Mouse (Mus musculus) MEL (cell line): ENCODE results near the gene Ensa. TPM values are rescaled to one million over a fixed set of nuclear protein-coding genes. Genes with fewer than 3 reads are reported as not detected.

Experiments
- DNase-seq: peaks from one replicate; pipeline ENCODE4 v3.0.0; 2011; ENCODE audit warnings: low read depth, low spot score
- H3K27ac ChIP-seq: 2 replicates; pipeline ENCODE4 v1.5.1; 2012; ENCODE audit warnings: low read depth, mild to moderate bottlenecking, control low read depth, low read length, moderate library complexity; ENCODE audit not compliant: control insufficient read depth
- H3K27me3 ChIP-seq, 2 experiments: fragments of 150-350 bp in 1 of 2; sonication (generic) in 1 of 2; 2 replicates each; pipeline ENCODE4 v1.6.1; 2012; ENCODE audit warnings: low read length in 2 of 2, mild to moderate bottlenecking in 2 of 2, improper control_type of control experiment in 1 of 2, moderate library complexity in 1 of 2; ENCODE audit not compliant: insufficient read depth in 2 of 2, control insufficient read depth in 1 of 2
- H3K36me3 ChIP-seq, 2 experiments: 2 replicates each; pipeline ENCODE4 v1.6.1; 2012 to 2014; ENCODE audit warnings: low read length in 2 of 2, improper control_type of control experiment in 1 of 2, inconsistent platforms in 1 of 2, mild to moderate bottlenecking in 1 of 2; ENCODE audit not compliant: insufficient read depth in 2 of 2, control insufficient read depth in 1 of 2
- H3K4me1 ChIP-seq, 2 experiments: fragments of 150-350 bp in 1 of 2; sonication (generic) in 1 of 2; 2 replicates each; pipeline ENCODE4 v1.6.1; 2012; ENCODE audit warnings: low read length in 2 of 2, improper control_type of control experiment in 1 of 2, mild to moderate bottlenecking in 1 of 2; ENCODE audit not compliant: insufficient read depth in 2 of 2, control insufficient read depth in 1 of 2
- H3K4me3 ChIP-seq, 2 experiments: fragments of 150-350 bp in 1 of 2; sonication (generic) in 1 of 2; 2 replicates each; pipeline ENCODE4 v1.5.1; 2012; ENCODE audit warnings: low read depth in 2 of 2, low read length in 2 of 2, mild to moderate bottlenecking in 2 of 2, moderate library complexity in 2 of 2, control low read depth in 1 of 2, improper control_type of control experiment in 1 of 2; ENCODE audit not compliant: control insufficient read depth in 1 of 2, insufficient read depth in 1 of 2
- H3K79me2 ChIP-seq: 2 replicates; pipeline ENCODE4 v1.6.1; 2012; ENCODE audit warnings: mild to moderate bottlenecking, low read length, moderate library complexity; ENCODE audit not compliant: control insufficient read depth, poor library complexity, insufficient read depth
- H3K9ac ChIP-seq: 2 replicates; pipeline ENCODE4 v1.6.1; 2012; ENCODE audit warnings: low read depth, mild to moderate bottlenecking, control low read depth, low read length, moderate library complexity; ENCODE audit not compliant: control insufficient read depth, poor library complexity, severe bottlenecking
- H3K9me3 ChIP-seq: fragments of 150-350 bp; sonication (generic); replicated peaks from 2 replicates; pipeline ENCODE4 v1.6.1; 2012; ENCODE audit warnings: mild to moderate bottlenecking, low read length, improper control_type of control experiment, moderate library complexity; ENCODE audit not compliant: insufficient read depth
- BHLHE40 ChIP-seq: IDR thresholded peaks from 2 replicates; pipeline ENCODE4 v1.6.1; 2012; ENCODE audit warnings: low read depth, mild to moderate bottlenecking, inconsistent platforms, low read length, improper control_type of control experiment, borderline replicate concordance
- CHD2 ChIP-seq: IDR thresholded peaks from 2 replicates; pipeline ENCODE4 v1.6.1; 2011; ENCODE audit warnings: low read length, improper control_type of control experiment
- CTCF ChIP-seq, 3 experiments: IDR thresholded peaks in 2 of 3; conservative IDR thresholded peaks in 1 of 3; 2 replicates each; pipeline ENCODE4 v1.5.1; 2011 to 2012; ENCODE audit warnings: low read length in 3 of 3, low read depth in 2 of 3, mild to moderate bottlenecking in 2 of 3, improper control_type of control experiment in 1 of 3, inconsistent platforms in 1 of 3, mixed read lengths in 1 of 3, moderate library complexity in 1 of 3; ENCODE audit not compliant: control insufficient read depth in 1 of 3, insufficient read depth in 1 of 3, poor library complexity in 1 of 3, severe bottlenecking in 1 of 3
- E2F4 ChIP-seq: IDR thresholded peaks from 2 replicates; pipeline ENCODE4 v1.6.1; 2011; ENCODE audit warnings: low read depth, low read length, improper control_type of control experiment, borderline replicate concordance
- ELF1 ChIP-seq: IDR thresholded peaks from 2 replicates; pipeline ENCODE4 v1.6.1; 2014; ENCODE audit warnings: low read depth, mild to moderate bottlenecking, inconsistent platforms, low read length, improper control_type of control experiment, moderate library complexity
- EP300 ChIP-seq, 2 experiments: IDR thresholded peaks; 2 replicates each; pipeline ENCODE4 v1.6.1; 2011; ENCODE audit warnings: improper control_type of control experiment in 2 of 2, low read length in 2 of 2, low read depth in 1 of 2, mild to moderate bottlenecking in 1 of 2
- ETS1 ChIP-seq: IDR thresholded peaks from 2 replicates; pipeline ENCODE4 v1.6.1; 2012; ENCODE audit warnings: low read depth, mild to moderate bottlenecking, inconsistent platforms, low read length, improper control_type of control experiment, moderate library complexity
- GATA1 ChIP-seq: IDR thresholded peaks from 2 replicates; pipeline ENCODE4 v1.6.1; 2011; ENCODE audit warnings: low read depth, low read length, improper control_type of control experiment
- HCFC1 ChIP-seq: IDR thresholded peaks from 2 replicates; pipeline ENCODE4 v1.6.1; 2012; ENCODE audit warnings: low read depth, mild to moderate bottlenecking, inconsistent platforms, low read length, improper control_type of control experiment, moderate library complexity
- JUND ChIP-seq: IDR thresholded peaks from 2 replicates; pipeline ENCODE4 v1.6.1; 2011; ENCODE audit warnings: low read depth, mild to moderate bottlenecking, improper control_type of control experiment, low read length
- KAT2A ChIP-seq: conservative IDR thresholded peaks from 2 replicates; pipeline ENCODE4 v1.6.1; 2012; ENCODE audit warnings: low read depth, low read length, improper control_type of control experiment, inconsistent platforms
- MAX ChIP-seq: IDR thresholded peaks from 2 replicates; pipeline ENCODE4 v1.6.1; 2011; ENCODE audit warnings: low read length, improper control_type of control experiment
- MAZ ChIP-seq: IDR thresholded peaks from 2 replicates; pipeline ENCODE4 v1.6.1; 2012; ENCODE audit warnings: low read depth, mild to moderate bottlenecking, inconsistent platforms, low read length, improper control_type of control experiment
- MEF2A ChIP-seq: IDR thresholded peaks from 2 replicates; pipeline ENCODE4 v1.6.1; 2014; ENCODE audit warnings: low read depth, mild to moderate bottlenecking, inconsistent platforms, low read length, improper control_type of control experiment; ENCODE audit not compliant: poor library complexity, insufficient replicate concordance, severe bottlenecking; ENCODE audit errors: extremely low read depth
- MXI1 ChIP-seq: IDR thresholded peaks from 2 replicates; pipeline ENCODE4 v1.6.1; 2011; ENCODE audit warnings: mild to moderate bottlenecking, low read depth, low read length, improper control_type of control experiment
- MYB ChIP-seq: IDR thresholded peaks from 2 replicates; pipeline ENCODE4 v1.6.1; 2011; ENCODE audit warnings: mild to moderate bottlenecking, low read depth, low read length, improper control_type of control experiment
- MYC ChIP-seq: IDR thresholded peaks from 2 replicates; pipeline ENCODE4 v1.6.1; 2011; ENCODE audit warnings: low read depth, mild to moderate bottlenecking, low read length, improper control_type of control experiment, moderate library complexity
- NELFE ChIP-seq: IDR thresholded peaks from 2 replicates; pipeline ENCODE4 v1.6.1; 2011; ENCODE audit warnings: low read depth, low read length, improper control_type of control experiment
- NRF1 ChIP-seq: IDR thresholded peaks from 2 replicates; pipeline ENCODE4 v1.6.1; 2014; ENCODE audit warnings: low read depth, mild to moderate bottlenecking, inconsistent platforms, low read length, improper control_type of control experiment, moderate library complexity; ENCODE audit not compliant: poor library complexity, insufficient read depth, severe bottlenecking
- POLR2A ChIP-seq, 2 experiments: IDR thresholded peaks; 2 replicates each; pipeline ENCODE4 v1.6.1; 2011 to 2012; ENCODE audit warnings: low read length in 2 of 2, mild to moderate bottlenecking in 2 of 2, control low read depth in 1 of 2, improper control_type of control experiment in 1 of 2, low read depth in 1 of 2, moderate library complexity in 1 of 2; ENCODE audit not compliant: control insufficient read depth in 1 of 2, insufficient read depth in 1 of 2, poor library complexity in 1 of 2
- POLR2AphosphoS2 ChIP-seq: IDR thresholded peaks from 2 replicates; pipeline ENCODE4 v1.6.1; 2011; ENCODE audit warnings: low read length, improper control_type of control experiment
- POLR2AphosphoS5 ChIP-seq: IDR thresholded peaks from 2 replicates; pipeline ENCODE4 v1.6.1; 2012; ENCODE audit warnings: low read depth, borderline replicate concordance, mild to moderate bottlenecking, inconsistent platforms, low read length, moderate library complexity, mixed read lengths
- RCOR1 ChIP-seq: IDR thresholded peaks from 2 replicates; pipeline ENCODE4 v1.6.1; 2012; ENCODE audit warnings: low read depth, mild to moderate bottlenecking, inconsistent platforms, low read length, improper control_type of control experiment
- SIN3A ChIP-seq: IDR thresholded peaks from 2 replicates; pipeline ENCODE4 v1.6.1; 2012; ENCODE audit warnings: low read length, improper control_type of control experiment, inconsistent platforms
- SMC3 ChIP-seq: IDR thresholded peaks from 2 replicates; pipeline ENCODE4 v1.6.1; 2011; ENCODE audit warnings: low read depth, low read length, improper control_type of control experiment
- TBP ChIP-seq: IDR thresholded peaks from 2 replicates; pipeline ENCODE4 v1.8.0; 2011; ENCODE audit warnings: low read depth, low read length, improper control_type of control experiment
- TCF12 ChIP-seq: IDR thresholded peaks from 2 replicates; pipeline ENCODE4 v1.6.1; 2014; ENCODE audit warnings: low read depth, mild to moderate bottlenecking, inconsistent platforms, low read length, improper control_type of control experiment, moderate library complexity
- ZKSCAN1 ChIP-seq: IDR thresholded peaks from 2 replicates; pipeline ENCODE4 v1.6.1; 2012; ENCODE audit warnings: low read depth, mild to moderate bottlenecking, inconsistent platforms, low read length, improper control_type of control experiment, moderate library complexity
- ZMIZ1 ChIP-seq: IDR thresholded peaks from 2 replicates; pipeline ENCODE4 v1.6.1; 2012; ENCODE audit warnings: low read depth, mild to moderate bottlenecking, inconsistent platforms, low read length, improper control_type of control experiment, moderate library complexity
- polyA plus RNA-seq, 2 experiments: library from polyadenylated mRNA; stranded (reverse) in 1 of 2; unstranded in 1 of 2; fragments of >175 nt in 1 of 2; fragments of >200 nt in 1 of 2; gene quantifications; 2 replicates each; pipeline versions ENCODE4 v1.2.1 to v1.2.4; 2012; ENCODE audit warnings: low replicate concordance in 2 of 2, low read depth in 1 of 2; ENCODE audit not compliant: insufficient read length in 2 of 2, insufficient read depth in 1 of 2, missing spikeins in 1 of 2
- total RNA-seq: library from RNA; depleted of rRNA; stranded (reverse); fragments of 300-350 nt; gene quantifications from 2 replicates; pipeline ENCODE4 v1.2.3, GENCODE M21; 2012

Gene Ensa
- total and polyA plus RNA-seq, 3 experiments, result 85.2 to 90.5 TPM; not detected in 1

- DNase-seq, result peak; percentile 100
- H3K4me3 ChIP-seq, result peak within 1 kb of the TSS; percentile 76 to 83
- H3K27ac ChIP-seq, result peak within 1 kb of the TSS; percentile 74
- TF ChIP-seq NRF1, result peak; percentile 49; the same call in 1 of the 2 replicates
- peak; percentile 89 for TF ChIP-seq ELF1
- peak; percentile 38 for TF ChIP-seq TCF12
- peak; percentile 81 for TF ChIP-seq GATA1
- TF ChIP-seq CTCF (IDR thresholded peaks at IDR 0.05 in 2 of 3, conservative IDR thresholded peaks at IDR 0.05 in 1 of 3; ENCODE audit: control insufficient read depth in 1 of 3, insufficient read depth in 1 of 3, low read depth in 2 of 3, low read length in 3 of 3, poor library complexity in 1 of 3, severe bottlenecking in 1 of 3), result no peak
- no peak for TF ChIP-seq ZKSCAN1
- TF ChIP-seq MAX, result peak; percentile 31; the same call in 1 of the 2 replicates
- no peak; a peak in 2 of 4 replicates for TF ChIP-seq EP300 (IDR thresholded peaks at IDR 0.05; ENCODE audit: low read depth in 1 of 2, low read length in 2 of 2)
- peak; percentile 96 for TF ChIP-seq CHD2
- no peak for TF ChIP-seq E2F4
- peak; percentile 70 for TF ChIP-seq MAZ
- 0 out of 2 replicates have a peak, but pooled peaks have one; percentile 38 for TF ChIP-seq ETS1
- TF ChIP-seq POLR2AphosphoS5, result no peak; the same call in 1 of the 2 replicates
- TF ChIP-seq MEF2A, result no peak
- no peak for TF ChIP-seq MYB
- TF ChIP-seq SMC3, result peak; percentile 23; the same call in 1 of the 2 replicates
- peak; percentile 68 for TF ChIP-seq JUND
- peak; percentile 91 for TF ChIP-seq HCFC1
- TF ChIP-seq SIN3A, result peak; percentile 98
- peak; percentile 19; the same call in 1 of the 2 replicates for TF ChIP-seq MYC
- TF ChIP-seq NELFE, result peak; percentile 90
- TF ChIP-seq TBP, result peak; percentile 93
- no peak for TF ChIP-seq RCOR1
- TF ChIP-seq POLR2A (IDR thresholded peaks at IDR 0.05; ENCODE audit: control insufficient read depth in 1 of 2, insufficient read depth in 1 of 2, low read depth in 1 of 2, low read length in 2 of 2, poor library complexity in 1 of 2), result peak; percentile 48 to 95; a peak in 2 of 4 replicates
- TF ChIP-seq MXI1, result peak; percentile 81
- TF ChIP-seq ZMIZ1, result peak; percentile 98
- TF ChIP-seq BHLHE40, result no peak
- peak; percentile 86 for TF ChIP-seq KAT2A
- peak; percentile 97 for TF ChIP-seq POLR2AphosphoS2
- peak within 1 kb of the TSS; percentile 75 for H3K9ac ChIP-seq
- no peaks in the 10 kb centered on the region for H3K9me3 ChIP-seq
- H3K4me1 ChIP-seq, result peaks cover 2 to 6% of the 10 kb centered on the region in 2 experiments; a peak in 2 of 4 replicates
- H3K36me3 ChIP-seq, result peaks cover 8 to 10% of the 10 kb centered on the region in 2 experiments
- H3K79me2 ChIP-seq, result peaks cover 5% of the 10 kb centered on the region
- no peaks in the 10 kb centered on the region; a peak in 1 of 4 replicates for H3K27me3 ChIP-seq
These were observed 36.1 kb upstream of the Ensa start, which contains the start of gene Golph3l for GRCm38 (mm10) chr3:95588604-95589086. Golph3l (plus strand) TSS chr3:95588934.
